Mouse (Mus musculus) bone marrow macrophage, adult 2 months (primary cell): ENCODE data around the gene Zcchc17. TPM values are rescaled to one million over a fixed set of nuclear protein-coding genes. Genes with fewer than 3 reads are reported as not detected.

Source experiments
- H3K27ac ChIP-seq: 2 replicates; pipeline ENCODE4 v1.5.1; 2012; ENCODE audit warnings: low read depth, low read length; ENCODE audit not compliant: insufficient read depth
- H3K4me1 ChIP-seq: 2 replicates; pipeline ENCODE4 v1.6.1; 2012; ENCODE audit warnings: low read length; ENCODE audit not compliant: control insufficient read depth, insufficient read depth
- H3K4me3 ChIP-seq: 2 replicates; pipeline ENCODE4 v1.5.1; 2012; ENCODE audit warnings: mild to moderate bottlenecking, low read length, moderate library complexity; ENCODE audit not compliant: insufficient read depth
- CTCF ChIP-seq: IDR thresholded peaks from 2 replicates; pipeline ENCODE4 v1.5.1; 2012; ENCODE audit warnings: low read depth, mild to moderate bottlenecking, low read length, moderate library complexity
- POLR2A ChIP-seq: IDR thresholded peaks from 2 replicates; pipeline ENCODE4 v1.6.1; 2012; ENCODE audit warnings: mild to moderate bottlenecking, low read depth, low read length, borderline replicate concordance
- polyA plus RNA-seq: library from polyadenylated mRNA; stranded (reverse); fragments of >200 nt; gene quantifications from 2 replicates; pipeline ENCODE4 v1.2.4, GENCODE M21; 2012; ENCODE audit not compliant: missing spikeins, insufficient read depth, insufficient read length

Gene Zcchc17
- polyA plus RNA-seq, 1 experiment = 40.5 TPM

GRCm38 (mm10) chr4:130352588-130352987 is 7.2 kb downstream of the Zcchc17 start:
- peaks cover under 1% of the 10 kb centered on the region; the same call in 1 of the 2 replicates for H3K4me1 ChIP-seq
- TF ChIP-seq POLR2A (no peak), CTCF (no peak)
- H3K27ac ChIP-seq = no peak overlapping the region
- H3K4me3 ChIP-seq = no peak overlapping the region

GRCm38 (mm10) chr4:130350690-130351422 is 8.9 kb downstream of the Zcchc17 start:
- TF ChIP-seq CTCF (no peak), POLR2A (no peak)
- no peaks in the 10 kb centered on the region for H3K4me1 ChIP-seq
- no peak overlapping the region for H3K27ac ChIP-seq

GRCm38 (mm10) chr4:130349666-130350065 is 10.1 kb downstream of the Zcchc17 start:
- TF ChIP-seq POLR2A (no peak), CTCF (no peak)
- Histone ChIP-seq H3K27ac (no peak overlapping the region), H3K4me3 (no peak overlapping the region), H3K4me1 (no peaks in the 10 kb centered on the region)

More at GRCm38 (mm10) chr4:130350690-130351422, 8.9 kb downstream of the Zcchc17 start:
- H3K4me3 ChIP-seq = no peak overlapping the region

GRCm38 (mm10) chr4:130341691-130342090 is 18.1 kb downstream of the Zcchc17 start:
- TF ChIP-seq POLR2A (no peak), CTCF (no peak)
- Histone ChIP-seq H3K4me3 (no peak overlapping the region), H3K27ac (no peak overlapping the region), H3K4me1 (no peaks in the 10 kb centered on the region)

GRCm38 (mm10) chr4:130335867-130336266 is 23.9 kb downstream of the Zcchc17 start:
- Histone ChIP-seq H3K27ac (no peak overlapping the region), H3K4me3 (no peak overlapping the region), H3K4me1 (no peaks in the 10 kb centered on the region)
- TF ChIP-seq CTCF = no peak
- TF ChIP-seq POLR2A = no peak

- Histone ChIP-seq H3K4me1 (peaks cover 13% of the 10 kb centered on the region), H3K27ac (no peak overlapping the region), H3K4me3 (no peak overlapping the region)
- TF ChIP-seq CTCF (no peak), POLR2A (no peak)
Measured at GRCm38 (mm10) chr4:130327366-130327765, 32.4 kb downstream of the Zcchc17 start.

- TF ChIP-seq CTCF = no peak
- TF ChIP-seq POLR2A = no peak
- H3K27ac ChIP-seq = no peak overlapping the region
- no peak overlapping the region for H3K4me3 ChIP-seq
Measured at GRCm38 (mm10) chr4:130325446-130325845, 34.3 kb downstream of the Zcchc17 start.

GRCm38 (mm10) chr4:130323607-130324006 is 36.1 kb downstream of the Zcchc17 start:
- H3K4me3 ChIP-seq = no peak overlapping the region
- peak overlapping the region; percentile 35; the same call in 1 of the 2 replicates for H3K27ac ChIP-seq
- no peak for TF ChIP-seq POLR2A
- TF ChIP-seq CTCF = no peak
- peaks cover 13% of the 10 kb centered on the region for H3K4me1 ChIP-seq

More at GRCm38 (mm10) chr4:130325446-130325845, 34.3 kb downstream of the Zcchc17 start:
- H3K4me1 ChIP-seq = peaks cover 13% of the 10 kb centered on the region

- H3K4me1 ChIP-seq = peaks cover 13% of the 10 kb centered on the region
- TF ChIP-seq POLR2A (no peak), CTCF (no peak)
- H3K4me3 ChIP-seq = no peak overlapping the region
- H3K27ac ChIP-seq = peak overlapping the region; percentile 35; the same call in 1 of the 2 replicates
Measured at GRCm38 (mm10) chr4:130323165-130323564, 36.6 kb downstream of the Zcchc17 start.

- TF ChIP-seq POLR2A (no peak), CTCF (no peak)
- H3K4me3 ChIP-seq = no peak overlapping the region
- H3K27ac ChIP-seq = 0 out of 2 replicates have a peak overlapping the region, but pooled peaks have one; percentile 7
- peaks cover 13% of the 10 kb centered on the region for H3K4me1 ChIP-seq
Measured at GRCm38 (mm10) chr4:130322567-130322966, 37.2 kb downstream of the Zcchc17 start.
